ENCODE assay signal across 17 mouse cellular contexts in genomic region chr9:40404637-40405036, GRCm38 (mm10).
DNase-seq lines count a peak whose midpoint lies in the region; ATAC-seq lines count a peak whose summit lies in the region.
"Had no signal": no experiment of that assay in that cellular context is flagged by ENCODE, and none has a peak within 500 bp of the region (broad histone marks: within the 10 kb centered on the region; RNA-seq: fewer than 3 reads in every experiment).

No protein-coding gene starts in this region.

- H3K4me2 ChIP-seq in forebrain, embryonic 15.5 days (replicated peaks): no peak overlapping the region
- H3K4me2 ChIP-seq in hindbrain, embryonic 16.5 days (ENCODE audit: low read length): no peak overlapping the region
- H3K4me2 ChIP-seq: midbrain, embryonic 12.5 days had no signal

- peak overlapping the region; percentile 69 for H3K27ac ChIP-seq in forebrain, embryonic 15.5 days (replicated peaks)
- no peak overlapping the region for H3K27ac ChIP-seq in hindbrain, embryonic 16.5 days (ENCODE audit: low read depth, low read length)
- H3K27ac ChIP-seq: gastrocnemius, adult 2 months; hindbrain, postnatal 0 days; midbrain, embryonic 12.5 days had no signal

- H3K27me3 ChIP-seq in forebrain, embryonic 15.5 days: no peaks in the 10 kb centered on the region
- H3K27me3 ChIP-seq in hindbrain, embryonic 16.5 days (replicated peaks; ENCODE audit: control insufficient read depth, insufficient read depth, low read length): no peaks in the 10 kb centered on the region
- H3K27me3 ChIP-seq: midbrain, embryonic 12.5 days had no signal

- H3K36me3 ChIP-seq in forebrain, embryonic 15.5 days: no peaks in the 10 kb centered on the region
- H3K36me3 ChIP-seq in hindbrain, embryonic 16.5 days (ENCODE audit: control insufficient read depth, insufficient read depth, low read length): no peaks in the 10 kb centered on the region
- H3K36me3 ChIP-seq: midbrain, embryonic 12.5 days had no signal

- no peaks in the 10 kb centered on the region for H3K9me3 ChIP-seq in forebrain, embryonic 15.5 days
- no peaks in the 10 kb centered on the region for H3K9me3 ChIP-seq in hindbrain, embryonic 16.5 days (ENCODE audit: control insufficient read depth, low read length)
- H3K9me3 ChIP-seq: midbrain, embryonic 12.5 days had no signal

- peak; percentile 48 to 71 for DNase-seq in frontal cortex, postnatal 36 days (ENCODE audit: low spot score in 2 of 2)
- DNase-seq in frontal cortex, postnatal 25 days (ENCODE audit: low spot score in 2 of 2): no peak
- DNase-seq in right cerebral cortex, adult 2 months (ENCODE audit: low spot score in 2 of 2): peak; percentile 49 to 59
- no peak for DNase-seq in right cerebral cortex, postnatal 4 days
- no peak for DNase-seq in gastrocnemius, postnatal 14 days
- DNase-seq: adrenal gland, postnatal 10 days; gastrocnemius, adult 2 months; liver; lung, adult 18-20 months; lung, postnatal 4 days; thymus, adult 2 months had no signal

- intact Hi-C loops in gastrocnemius, postnatal 14 days (cut with DNase I; ENCODE audit: low total_unique reads): no loop called here

- peaks cover 20% of the 10 kb centered on the region; the same call in 1 of the 2 replicates for H3K4me1 ChIP-seq in forebrain, embryonic 15.5 days
- peaks cover 3% of the 10 kb centered on the region; the same call in 1 of the 2 replicates for H3K4me1 ChIP-seq in hindbrain, embryonic 16.5 days (ENCODE audit: control insufficient read depth, insufficient read depth, low read depth, low read length)

- WGBS in forebrain, embryonic 15.5 days: 71% methylated on average over 11 of the region's 11 CpGs
- WGBS in hindbrain, embryonic 16.5 days: 89% methylated on average over 11 of the region's 11 CpGs

- H3K4me3 ChIP-seq in forebrain, embryonic 15.5 days: no peak overlapping the region
- no peak overlapping the region for H3K4me3 ChIP-seq in hindbrain, embryonic 16.5 days (ENCODE audit: low read length)
- H3K4me3 ChIP-seq: gastrocnemius, adult 2 months; midbrain, embryonic 12.5 days; myocyte had no signal

- peak; percentile 69 for ATAC-seq in forebrain, embryonic 15.5 days (replicated peaks)
- no peak for ATAC-seq in erythroid progenitor cell, adult 5-6 weeks (replicated peaks; ENCODE audit: low FRiP score, poor library complexity, severe bottlenecking)
- ATAC-seq in hindbrain, embryonic 16.5 days: no peak
- ATAC-seq: hindbrain, postnatal 0 days had no signal

- H3K9ac ChIP-seq in forebrain, embryonic 15.5 days (replicated peaks): no peak overlapping the region
- H3K9ac ChIP-seq in hindbrain, embryonic 16.5 days (ENCODE audit: low read depth, low read length): no peak overlapping the region
- H3K9ac ChIP-seq: midbrain, embryonic 12.5 days had no signal

Comparison
In these comparisons a context has a peak if more than half of its experiments do, and no peak if none do; other contexts are left out.
1. DNase-seq: peak in frontal cortex, postnatal 36 days (2 of 2) and right cerebral cortex, adult 2 months (2 of 2); none in frontal cortex, postnatal 25 days (0 of 2), right cerebral cortex, postnatal 4 days (single experiment) and gastrocnemius, postnatal 14 days (single experiment).